Mouse (Mus musculus) adrenal gland (tissue): ENCODE data around the gene Kctd17.

Source experiments
- intact Hi-C: fragments of 180-260 bp; cut with DNase I; formaldehyde crosslinking; loops from one replicate; pipeline ENCODE4 v1.15.1; 2025

Gene Kctd17

DNA sequence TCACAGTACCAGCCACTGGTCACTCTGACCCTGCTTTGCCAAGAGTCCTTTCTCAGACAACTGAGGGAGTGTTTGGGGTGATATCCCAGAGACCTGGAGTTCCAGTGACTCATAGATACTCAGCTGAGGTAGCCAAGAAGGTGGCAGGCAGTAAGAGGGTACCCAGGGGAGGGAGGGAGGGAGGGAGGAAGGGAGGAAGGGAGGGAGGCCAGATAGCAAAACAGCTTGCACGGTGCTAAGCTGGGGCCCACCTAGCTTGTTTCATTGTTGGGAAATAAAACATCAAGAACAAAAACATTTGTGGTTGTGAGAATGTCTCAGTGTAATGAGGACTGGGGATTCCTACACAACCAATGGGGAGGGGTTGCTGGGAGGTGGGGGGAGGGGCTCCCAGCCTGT, 14.6 kb upstream of the Kctd17 start:
- intact Hi-C loops = no loop called here

DNA sequence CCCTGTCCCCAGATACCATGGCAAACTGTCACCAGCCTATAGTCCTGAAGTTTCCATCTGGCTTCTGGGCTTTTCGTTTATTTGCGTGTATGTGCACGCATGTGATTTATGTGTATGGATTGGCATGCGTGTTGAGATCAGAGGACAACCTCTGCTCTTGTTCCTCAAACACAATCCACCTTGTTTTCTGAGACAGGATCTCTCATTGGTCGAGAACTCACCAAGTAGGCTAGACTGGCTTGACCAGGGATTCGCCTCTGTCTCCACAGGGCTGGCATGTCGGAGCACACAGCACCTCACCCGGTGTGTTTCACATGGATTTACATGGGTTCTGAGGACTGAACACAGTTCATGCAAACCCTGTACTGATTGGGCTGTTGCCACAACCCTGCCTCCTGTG, 14.2 kb upstream of the Kctd17 start:
- intact Hi-C loops = no loop called here

DNA sequence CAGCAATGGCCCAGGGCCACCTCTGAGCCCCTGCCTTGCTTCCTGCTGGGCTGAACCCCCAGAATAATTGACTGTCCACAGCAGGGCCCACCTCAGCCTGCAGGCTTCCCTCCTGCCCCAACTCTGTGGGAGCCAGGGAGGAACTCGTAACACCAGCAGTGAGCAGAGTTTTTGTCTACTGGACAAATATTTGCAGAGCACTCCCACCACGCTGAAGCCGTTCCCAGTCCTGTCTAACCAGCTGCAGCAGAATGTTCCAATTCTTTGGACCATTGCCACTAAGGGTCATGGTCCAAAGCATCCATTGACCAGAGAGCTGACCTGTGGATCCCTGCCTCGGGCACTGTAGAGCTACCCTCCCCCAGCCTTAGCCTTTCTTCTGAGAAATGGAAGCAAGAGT, 11.4 kb upstream of the Kctd17 start:
- intact Hi-C loops = no loop called here

DNA sequence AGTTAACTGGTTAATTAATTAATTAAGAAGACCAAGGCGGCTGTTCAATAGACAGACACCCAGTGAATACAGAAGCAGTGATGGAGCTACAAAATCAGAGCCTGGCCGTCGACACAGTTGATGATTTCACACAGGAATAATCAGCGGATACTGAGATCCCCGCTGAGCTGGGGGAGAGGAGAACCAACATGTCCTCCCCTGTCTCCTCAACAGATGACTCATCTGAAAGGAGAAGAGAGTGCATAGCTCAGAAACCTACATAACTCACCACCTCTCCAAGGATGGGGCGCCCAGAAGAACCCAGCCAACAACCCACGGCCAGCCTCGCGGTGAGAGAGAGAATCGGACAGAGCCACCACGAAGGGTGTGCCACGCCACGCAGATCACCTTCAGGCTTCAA, 8.0 kb upstream of the Kctd17 start:
- intact Hi-C loops = loop anchor here (5.0 kb wide), 1 partner anchor 173 kb away; no protein-coding TSS in a partner anchor

DNA sequence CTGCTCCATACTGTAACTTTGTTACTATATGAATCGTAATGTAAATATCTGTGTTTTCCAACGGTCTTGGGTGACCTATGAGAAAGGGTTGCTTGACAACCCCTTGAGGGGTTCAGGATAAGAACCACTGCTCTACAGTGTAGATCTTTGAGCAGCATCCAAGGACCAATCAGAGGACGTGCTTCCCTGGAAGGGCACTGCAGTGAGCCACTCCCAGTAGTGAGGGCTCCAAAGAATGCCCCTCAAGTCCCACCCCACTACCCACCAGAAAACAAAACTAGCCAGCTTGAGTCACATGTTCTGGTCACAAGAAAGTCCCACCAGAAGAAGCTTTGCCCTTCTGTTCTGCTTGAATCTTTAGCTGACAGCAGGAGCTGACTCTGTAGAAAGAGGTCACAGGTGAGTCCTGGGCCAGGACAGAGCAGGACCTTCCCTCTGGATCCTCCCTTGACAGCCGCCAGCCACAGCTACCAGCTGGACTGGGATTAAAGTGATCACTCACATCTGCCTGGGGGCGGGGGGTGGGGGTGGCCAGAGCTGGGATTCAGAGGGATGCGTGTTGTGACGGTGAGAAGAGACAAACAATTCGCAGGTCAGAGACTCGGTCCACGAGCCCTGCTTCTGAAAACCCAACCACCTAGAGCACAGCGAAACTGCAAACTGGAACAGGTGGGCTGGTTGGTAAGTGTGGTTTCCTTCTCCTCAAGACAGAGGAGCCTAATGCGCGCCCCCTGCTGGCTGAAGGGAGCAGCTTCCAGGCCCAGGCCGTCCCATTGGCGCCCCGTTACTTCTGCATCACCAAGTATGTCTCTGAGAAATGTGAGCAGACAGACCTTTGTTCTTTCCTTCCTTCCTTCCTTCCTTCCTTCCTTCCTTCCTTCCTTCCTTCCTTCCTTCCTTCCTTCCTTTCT, 6.1 kb upstream of the Kctd17 start:
- intact Hi-C loops = loop anchor here (2.0 to 5.0 kb wide), 2 partner anchors 68 to 175 kb away; no protein-coding TSS in a partner anchor

DNA sequence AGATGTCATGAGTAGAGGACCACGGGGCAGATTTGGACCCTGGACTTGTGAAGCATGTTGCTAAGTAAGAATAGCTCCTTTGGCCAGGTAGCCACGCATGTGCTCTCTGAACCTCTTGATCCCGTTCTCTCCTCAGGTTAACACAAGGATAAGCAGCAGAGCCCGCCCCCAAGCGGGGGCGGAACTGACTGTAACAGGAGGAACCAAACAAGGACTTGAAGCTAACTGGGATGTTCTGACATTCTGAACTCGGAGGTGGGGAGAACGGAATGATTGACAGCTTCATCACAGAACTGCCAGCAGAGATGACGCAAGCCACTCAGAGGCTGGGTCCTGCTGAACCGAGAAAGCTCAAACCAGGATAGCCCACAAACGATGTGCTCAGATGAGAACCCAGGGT, 3.9 kb upstream of the Kctd17 start:
- intact Hi-C loops = loop anchor here (5.0 kb wide), 1 partner anchor 177 kb away; no protein-coding TSS in a partner anchor

DNA sequence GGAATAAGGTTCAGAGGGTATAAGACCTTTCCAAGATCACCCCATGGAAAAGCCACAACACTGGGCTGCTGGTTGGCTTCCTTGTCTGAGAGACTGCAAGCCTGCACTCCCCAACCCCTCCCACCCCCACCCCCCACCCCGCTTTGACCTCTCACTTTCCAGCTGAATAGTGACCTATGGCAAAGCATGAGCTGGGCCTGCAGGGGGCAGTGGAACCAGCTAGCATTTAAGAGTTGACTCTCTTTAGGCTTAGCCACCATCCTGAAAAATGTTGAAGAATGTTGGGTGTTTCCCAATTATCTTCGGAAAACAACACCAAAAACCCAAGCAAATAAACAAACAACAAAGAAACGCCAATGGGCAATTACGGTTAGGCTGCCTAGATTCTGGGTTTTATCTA, 3.1 kb upstream of the Kctd17 start:
- intact Hi-C loops = no loop called here

DNA sequence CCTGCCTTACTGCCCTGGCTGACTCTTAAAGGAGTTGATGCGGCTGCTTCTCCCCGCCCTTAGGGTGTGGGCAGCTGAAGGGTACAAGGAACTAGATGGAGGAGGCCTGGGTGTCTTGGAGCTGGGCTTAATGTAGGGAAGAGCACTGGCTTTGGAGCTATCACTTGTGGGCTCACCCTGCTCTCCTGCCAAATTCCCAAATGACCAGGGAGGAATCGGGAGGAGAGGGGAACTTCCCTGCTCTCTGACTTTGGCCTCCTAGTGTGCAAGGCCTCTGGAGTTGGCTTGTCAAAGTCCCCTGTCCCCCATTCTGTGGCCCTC, 735 bp downstream of the Kctd17 start:
- intact Hi-C loops = no loop called here

DNA sequence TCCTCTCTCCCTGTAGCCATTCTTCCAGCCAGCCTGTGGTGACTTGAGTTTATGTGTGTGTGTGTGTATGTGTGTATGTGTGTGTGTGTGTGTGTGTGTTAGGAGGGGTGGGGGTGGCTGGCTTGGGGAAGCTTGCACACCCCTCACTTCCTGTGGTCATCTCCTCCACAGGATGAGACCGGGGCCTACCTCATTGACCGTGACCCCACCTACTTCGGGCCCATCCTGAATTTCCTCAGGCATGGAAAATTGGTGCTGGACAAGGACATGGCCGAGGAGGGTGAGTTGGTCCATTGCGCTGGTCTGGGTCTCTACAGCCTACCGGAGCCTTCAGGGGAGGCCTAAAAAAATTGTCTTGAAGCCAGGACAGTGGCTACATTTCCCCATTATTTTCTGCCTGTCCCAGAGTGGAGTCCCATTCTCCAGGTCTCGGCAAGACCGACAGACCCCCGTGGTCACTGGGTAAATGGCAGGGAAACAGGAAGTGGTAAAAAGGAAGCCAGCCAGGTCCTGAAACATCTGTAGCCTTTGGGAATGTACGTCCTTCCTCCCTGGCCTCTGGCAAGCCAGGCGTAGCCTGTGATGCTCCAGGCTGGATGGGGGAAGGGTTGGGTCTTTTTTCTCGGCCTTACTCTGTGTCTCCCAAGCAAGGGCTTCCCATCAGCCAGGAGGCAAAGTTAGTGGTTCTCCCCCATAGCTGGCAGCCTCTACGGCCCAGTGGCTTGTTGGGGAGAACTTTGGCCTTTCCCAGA, 1.7 kb downstream of the Kctd17 start:
- intact Hi-C loops = no loop called here

DNA sequence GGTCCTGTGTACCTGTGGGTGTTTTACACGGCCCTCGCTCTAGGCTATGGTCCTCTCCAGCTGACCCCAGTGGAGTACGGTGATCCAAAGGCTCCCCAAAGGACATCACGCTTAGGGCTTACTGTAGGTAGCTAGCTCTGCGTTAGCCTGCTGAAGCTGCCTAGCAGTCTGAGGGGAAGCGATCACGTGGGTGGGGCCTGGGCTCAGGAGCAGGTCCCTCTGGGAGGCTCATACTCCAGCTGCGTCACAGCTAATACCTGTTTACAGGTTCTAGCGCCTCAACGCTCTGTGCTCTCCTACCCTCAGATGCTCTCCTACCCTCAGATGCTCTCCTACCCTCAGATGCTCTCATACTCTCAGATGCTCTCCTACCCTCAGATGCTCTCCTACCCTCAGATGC, 2.5 kb downstream of the Kctd17 start:
- intact Hi-C loops = no loop called here

DNA sequence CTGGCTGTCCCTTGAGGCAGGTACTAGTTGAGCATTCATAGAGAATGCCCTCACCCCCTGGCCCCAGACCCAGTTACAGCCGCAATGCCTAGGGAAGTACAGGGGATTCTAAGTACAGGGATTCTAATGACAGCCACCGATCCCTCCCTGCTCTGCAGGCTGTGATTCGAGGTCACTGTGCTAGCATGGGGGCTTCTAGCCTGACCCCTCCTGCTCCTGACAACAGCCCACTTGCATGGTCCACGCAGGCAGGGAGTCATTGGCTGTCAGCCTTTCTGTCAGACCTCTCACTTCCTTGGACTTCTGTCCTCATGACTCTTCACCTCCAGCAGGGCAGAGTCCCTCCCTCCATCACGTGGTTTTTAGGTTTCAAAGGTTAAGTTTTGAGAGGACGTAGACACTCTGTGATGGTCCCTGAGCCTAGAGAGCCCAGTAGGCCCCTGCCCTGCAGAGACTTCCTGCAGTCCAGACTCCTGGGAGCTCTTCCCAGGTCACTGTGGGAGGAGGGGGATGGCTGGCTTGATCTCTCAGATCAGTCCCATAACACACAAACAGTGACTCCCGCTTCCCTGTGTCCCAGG, 3.3 kb downstream of the Kctd17 start:
- intact Hi-C loops = no loop called here

DNA sequence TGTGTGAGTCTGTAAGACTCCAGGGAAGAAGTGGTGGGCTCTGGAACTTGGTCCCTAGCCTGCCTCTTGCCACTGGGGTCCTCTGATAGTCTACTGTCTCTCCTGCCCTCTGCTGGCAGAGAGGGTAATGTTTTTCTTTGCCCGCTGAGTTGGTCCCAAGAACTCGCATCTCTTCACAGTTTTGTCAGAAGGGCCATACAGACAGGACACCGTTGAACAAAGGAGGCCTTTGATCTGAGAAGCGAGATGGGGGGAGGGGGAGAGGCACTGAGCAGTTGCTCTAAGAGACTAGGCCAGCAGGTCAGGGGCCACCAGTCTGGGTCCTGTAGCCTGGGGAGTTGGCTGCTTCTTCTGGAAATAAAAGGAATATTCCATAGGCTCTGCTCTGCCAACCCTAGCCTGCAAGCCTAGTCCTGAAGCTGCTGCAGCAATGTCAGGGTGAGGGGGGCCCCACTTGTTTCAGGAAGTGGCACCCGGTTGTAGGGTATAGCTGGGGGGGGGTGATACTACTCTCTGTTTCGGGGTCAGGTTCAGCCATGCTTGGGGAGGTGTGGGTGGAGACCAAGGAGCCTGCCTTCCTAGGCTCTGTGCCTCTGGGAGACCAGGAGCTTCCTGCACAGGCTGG, 6.6 kb downstream of the Kctd17 start:
- intact Hi-C loops = no loop called here

DNA sequence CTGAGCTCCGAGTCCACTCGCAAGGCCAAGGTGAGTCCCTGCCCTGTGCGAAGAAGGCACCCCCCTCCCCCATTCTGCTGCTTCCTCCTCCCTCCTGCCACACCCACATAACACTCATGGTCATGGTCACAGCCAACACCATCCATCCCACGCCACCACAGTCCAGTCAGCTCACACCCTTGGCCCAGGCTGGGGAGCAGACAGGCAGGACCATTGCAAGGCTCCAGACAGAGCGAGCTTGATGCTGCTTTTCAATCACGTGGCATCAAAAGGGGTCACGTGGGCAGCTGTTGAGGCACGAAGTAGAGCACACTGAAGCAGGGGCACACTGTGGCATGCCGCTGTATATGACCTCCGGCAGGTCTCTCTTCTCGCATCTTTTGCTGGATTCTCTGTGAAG, 7.3 kb downstream of the Kctd17 start:
- intact Hi-C loops = no loop called here

DNA sequence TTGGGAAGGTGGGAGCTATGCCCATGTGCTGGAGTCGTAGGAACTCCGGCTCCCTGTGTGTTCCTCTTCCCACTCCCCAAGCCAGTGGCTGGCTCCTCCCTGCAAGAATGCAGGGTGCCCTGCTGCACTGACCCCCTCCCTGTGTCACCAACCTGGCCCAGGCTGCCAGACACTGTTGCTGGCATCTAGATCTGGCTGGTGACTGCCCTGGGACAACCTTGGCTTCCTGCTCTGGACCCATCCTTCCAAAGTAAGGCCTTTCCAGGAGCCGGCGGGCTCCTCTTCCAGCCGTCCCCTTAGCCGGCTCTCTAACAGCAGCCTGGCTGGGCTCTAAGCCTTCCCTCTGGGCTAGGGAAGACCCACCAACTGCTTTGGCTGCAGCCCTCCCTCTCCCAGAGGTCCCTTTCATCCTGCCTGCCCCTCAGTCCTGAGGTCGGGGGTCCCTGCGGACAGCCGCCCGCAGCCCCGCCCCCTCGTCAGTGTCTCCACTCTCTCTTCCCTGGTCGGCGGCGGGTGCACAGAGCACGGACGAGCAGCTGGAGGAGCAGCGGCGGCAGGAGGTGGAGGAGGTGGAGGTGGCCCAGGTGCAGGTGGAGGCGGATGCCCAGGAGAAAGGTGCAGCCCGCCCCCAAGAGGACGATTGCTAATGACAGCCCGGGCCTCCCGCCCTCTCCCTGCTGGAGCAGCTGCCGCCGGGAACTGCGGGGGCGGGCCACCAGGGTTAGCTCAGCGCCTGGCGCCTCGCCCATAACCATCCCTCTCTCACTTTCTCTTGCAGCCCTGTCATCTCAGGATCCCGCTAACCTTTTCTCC, 8.2 kb downstream of the Kctd17 start:
- intact Hi-C loops = no loop called here

DNA sequence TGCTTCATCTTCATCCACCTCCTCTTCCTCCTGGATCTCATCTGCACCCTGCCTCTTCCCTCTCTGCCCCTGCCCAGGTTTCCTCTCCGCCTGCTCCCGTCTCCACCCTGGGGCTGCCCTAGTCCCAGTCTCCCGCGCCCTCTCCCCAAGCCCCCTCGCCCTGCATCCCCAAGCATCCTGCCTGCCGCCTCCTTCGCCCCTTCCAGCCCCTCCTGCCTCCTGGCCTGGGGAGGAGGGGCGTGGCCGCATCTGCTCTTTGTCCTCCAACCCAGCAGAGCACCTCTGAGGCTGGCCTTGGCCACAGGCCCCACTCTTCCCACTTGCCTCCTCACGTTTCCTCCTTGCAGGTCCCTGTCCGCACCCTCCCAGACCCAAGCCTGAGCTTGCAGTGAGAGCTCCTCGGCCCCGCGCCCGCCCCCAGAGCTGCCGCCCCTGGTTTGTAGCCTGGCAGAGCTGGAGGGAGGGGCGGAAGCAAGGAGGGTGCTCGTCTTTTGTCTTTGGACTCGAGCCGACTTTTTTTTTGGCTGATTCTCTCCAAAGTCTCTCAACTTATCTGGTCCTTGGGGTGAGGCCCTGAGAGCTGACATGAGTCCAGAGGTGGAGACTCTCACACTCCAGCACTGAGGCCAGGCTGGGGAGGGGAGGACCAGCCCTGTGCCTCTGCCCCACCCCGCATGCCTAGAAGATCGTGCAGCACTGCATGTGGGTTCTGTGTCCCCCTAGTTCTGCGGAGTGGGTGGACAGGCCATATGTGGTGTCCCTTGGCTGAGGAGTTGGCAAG, 9.1 kb downstream of the Kctd17 start:
- intact Hi-C loops = no loop called here

DNA sequence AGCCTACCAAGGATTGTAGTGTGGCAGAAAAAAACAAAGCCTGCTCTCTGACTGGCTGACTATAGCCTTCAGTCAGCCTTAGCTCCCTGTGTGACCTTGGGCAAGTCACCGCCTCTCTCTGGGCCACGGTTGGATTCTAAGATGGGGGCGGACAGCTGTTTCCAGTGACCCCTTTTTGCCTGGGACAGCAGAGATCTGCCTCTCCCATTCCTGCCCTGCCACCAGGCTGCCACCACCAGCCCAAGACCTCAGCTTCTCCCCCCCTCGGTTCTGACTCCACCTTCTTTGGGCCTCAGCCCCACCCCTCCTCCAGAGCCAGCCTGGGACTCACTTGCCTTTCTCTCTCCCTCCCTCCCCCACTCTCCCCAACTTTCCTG, 9.6 kb downstream of the Kctd17 start:
- intact Hi-C loops = no loop called here

DNA sequence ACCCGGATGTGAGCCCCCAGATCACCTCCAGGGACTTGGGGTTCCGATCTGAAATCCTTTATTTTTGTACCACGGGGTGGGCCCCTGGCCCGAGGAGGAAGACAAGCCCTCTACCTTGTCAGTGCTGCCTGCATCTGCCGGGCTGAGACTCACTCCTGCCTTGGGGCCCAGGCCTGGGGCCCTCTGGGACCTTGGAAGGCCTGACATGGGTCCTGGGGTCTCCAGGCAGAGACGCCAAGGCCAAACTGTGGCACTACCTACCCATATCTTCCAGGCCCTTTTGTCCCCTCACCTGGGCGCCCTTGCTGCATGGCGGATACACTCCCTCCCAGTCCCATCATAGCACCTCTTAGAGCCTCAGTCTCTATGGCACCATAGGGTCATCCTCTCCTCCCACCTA, 10.1 kb downstream of the Kctd17 start:
- intact Hi-C loops = no loop called here

DNA sequence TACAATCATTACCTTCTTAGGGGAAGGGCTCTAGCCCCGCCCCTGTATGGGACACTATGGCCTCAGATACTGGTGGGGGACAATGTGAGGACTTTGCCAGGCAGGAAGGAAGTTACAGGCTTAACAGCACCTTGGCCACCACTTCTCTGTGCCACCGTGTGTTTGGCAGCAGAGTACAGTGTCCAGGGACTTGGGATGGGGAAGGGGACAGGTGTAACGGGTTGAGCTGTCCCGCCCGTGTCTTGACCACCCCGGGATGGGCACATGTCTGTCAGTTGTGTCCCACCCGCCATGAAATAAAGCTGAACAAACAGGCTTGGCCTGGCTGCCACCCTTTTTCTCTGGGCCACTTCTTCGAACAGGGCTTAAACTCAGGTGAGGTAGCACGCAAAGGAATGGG, 10.6 kb downstream of the Kctd17 start:
- intact Hi-C loops = no loop called here

DNA sequence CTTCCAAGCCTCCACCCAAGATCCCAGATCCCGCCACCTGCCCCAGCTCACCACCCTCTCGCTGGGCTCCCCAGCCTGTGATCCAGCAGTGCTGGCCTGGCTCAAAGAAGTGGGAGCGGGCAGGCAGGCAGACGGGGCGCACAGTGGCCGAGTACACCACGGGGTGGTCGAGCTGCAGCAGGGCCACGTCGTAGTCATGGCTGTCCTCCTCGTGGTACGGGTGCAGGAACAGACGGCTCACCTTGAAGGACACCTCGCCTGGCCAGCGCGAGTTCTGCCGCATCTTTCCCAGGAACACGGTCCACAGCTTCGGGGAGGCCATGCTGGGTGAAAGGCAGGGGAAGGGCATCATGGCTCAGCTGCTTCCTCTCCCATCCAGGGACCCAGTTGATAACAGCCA, 13.9 kb downstream of the Kctd17 start:
- intact Hi-C loops = no loop called here

DNA sequence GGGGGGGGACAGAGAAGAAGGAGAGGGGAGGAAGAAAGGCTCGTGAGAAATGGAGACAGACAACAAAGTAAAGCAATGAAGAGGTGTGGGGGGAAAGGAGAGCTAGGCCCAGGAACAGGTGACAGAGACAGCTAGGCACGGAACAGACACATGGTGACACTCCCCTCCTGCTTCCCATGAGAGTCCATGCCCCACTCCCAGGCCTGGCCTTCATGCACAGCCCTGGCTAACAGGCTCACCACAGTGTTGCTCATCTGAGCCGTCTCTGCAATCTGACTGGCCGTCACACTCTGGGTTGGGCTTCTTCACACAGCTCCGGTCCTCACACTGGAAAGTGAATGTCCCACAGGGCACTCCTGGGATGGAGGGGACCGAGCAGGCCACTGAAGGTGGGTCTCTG, 15.5 kb downstream of the Kctd17 start:
- intact Hi-C loops = no loop called here
